Mouse (Mus musculus): ENCODE measurements around the gene Comt.

GRCm38 (mm10) chr16:18381621-18382258, 44.9 kb downstream of the Comt start:
- TF ChIP-seq POLR2A (IDR thresholded peaks at IDR 0.05; ENCODE audit: borderline replicate concordance, control insufficient read depth, low read depth, low read length) (no peak), CTCF (IDR thresholded peaks at IDR 0.05; ENCODE audit: control insufficient read depth, insufficient read depth, low read length) (no peak)

Measured in bone marrow, adult 2 months (tissue).